Mouse (Mus musculus): ENCODE results near the gene Arrdc5. TPM values are rescaled to one million over a fixed set of nuclear protein-coding genes. Genes with fewer than 3 reads are reported as not detected.
A peak's percentile ranks its signal among the peaks of the same experiment; 100 is the strongest.
"Not testable (repeated sequence)": the region's sequence is repeated elsewhere in the genome, so short reads cannot be mapped to it uniquely, and the experiment has no call there.

Gene Arrdc5
- total RNA-seq, 2 experiments from 2014 or later = not detected

GRCm38 (mm10) chr17:56279481-56280155 is 20.5 kb downstream of the Arrdc5 start:
- no peak for DNase-seq (ENCODE audit: low spot score in 2 of 2)

GRCm38 (mm10) chr17:56278340-56278739 is 21.7 kb downstream of the Arrdc5 start:
- DNase-seq (ENCODE audit: low spot score in 2 of 2) = no peak

GRCm38 (mm10) chr17:56277567-56277893 is 22.6 kb downstream of the Arrdc5 start:
- no peak for DNase-seq (ENCODE audit: low spot score in 2 of 2)

- DNase-seq (ENCODE audit: low spot score in 2 of 2) = peak; percentile 58 to 69
Observed at GRCm38 (mm10) chr17:56276643-56277566, 23.2 kb downstream of the Arrdc5 start, which contains the start of gene Ticam1. Ticam1 (minus strand) TSS chr17:56276786.

- DNase-seq (ENCODE audit: low spot score in 2 of 2) = no peak
Observed at GRCm38 (mm10) chr17:56275842-56276480, 24.1 kb downstream of the Arrdc5 start.

GRCm38 (mm10) chr17:56273986-56274385 is 26.1 kb downstream of the Arrdc5 start:
- no peak for DNase-seq (ENCODE audit: low spot score in 2 of 2)

- no peak for DNase-seq (ENCODE audit: low spot score in 2 of 2)
Observed at GRCm38 (mm10) chr17:56273482-56273881, 26.6 kb downstream of the Arrdc5 start.

GRCm38 (mm10) chr17:56272644-56273043 is 27.4 kb downstream of the Arrdc5 start:
- no peak for DNase-seq (ENCODE audit: low spot score in 2 of 2)

- no peak for DNase-seq (ENCODE audit: low spot score in 2 of 2)
Observed at GRCm38 (mm10) chr17:56271609-56272253, 28.4 kb downstream of the Arrdc5 start.

- DNase-seq (ENCODE audit: low spot score in 2 of 2) = no peak
Observed at GRCm38 (mm10) chr17:56269741-56270140, 30.3 kb downstream of the Arrdc5 start.

GRCm38 (mm10) chr17:56269153-56269630 is 30.9 kb downstream of the Arrdc5 start:
- peak; percentile 49 to 58 for DNase-seq (ENCODE audit: low spot score in 2 of 2)

GRCm38 (mm10) chr17:56266271-56266670 is 33.8 kb downstream of the Arrdc5 start:
- no peak for DNase-seq (ENCODE audit: low spot score in 2 of 2)

GRCm38 (mm10) chr17:56265869-56266268 is 34.2 kb downstream of the Arrdc5 start:
- no peak for DNase-seq (ENCODE audit: low spot score in 2 of 2)

- no peak for DNase-seq (ENCODE audit: low spot score in 2 of 2)
Observed at GRCm38 (mm10) chr17:56265011-56265410, 35.1 kb downstream of the Arrdc5 start.

- peak; percentile 81 to 83 for DNase-seq (ENCODE audit: low spot score in 2 of 2)
Observed at GRCm38 (mm10) chr17:56264020-56264419, 36.1 kb downstream of the Arrdc5 start.

- no peak for DNase-seq (ENCODE audit: low spot score in 2 of 2)
Observed at GRCm38 (mm10) chr17:56262645-56263094, 37.4 kb downstream of the Arrdc5 start.

- DNase-seq (ENCODE audit: low spot score in 2 of 2) = no peak
Observed at GRCm38 (mm10) chr17:56261166-56261565, 38.9 kb downstream of the Arrdc5 start.

- no peak for DNase-seq (ENCODE audit: low spot score in 2 of 2)
Observed at GRCm38 (mm10) chr17:56259301-56260037, 40.6 kb downstream of the Arrdc5 start.

GRCm38 (mm10) chr17:56258812-56259211 is 41.3 kb downstream of the Arrdc5 start:
- not testable (repeated sequence) for DNase-seq (ENCODE audit: low spot score in 2 of 2)

- not testable (repeated sequence) for DNase-seq (ENCODE audit: low spot score in 2 of 2)
Observed at GRCm38 (mm10) chr17:56258269-56258668, 41.8 kb downstream of the Arrdc5 start.

All from layer of hippocampus, postnatal 10 days (tissue).